Mouse (Mus musculus) liver, adult 10 weeks (tissue): ENCODE results near the gene Phf23. TPM values are rescaled to one million over a fixed set of nuclear protein-coding genes. Genes with fewer than 3 reads are reported as not detected.

Experiments used
- polyA plus RNA-seq: library from polyadenylated mRNA; stranded (reverse); fragments of 350-450 nt; fragmentation: Illumina TruSeq; extraction: RNeasy Lipid Tissue Mini Kit (QIAGEN cat#74804); gene quantifications from one replicate; pipeline ENCODE4 v1.2.3, GENCODE M21; 2014; ENCODE audit warnings: low read depth, low replicate concordance

The Phf23 gene
- 7.1 TPM for polyA plus RNA-seq

GRCm38 (mm10) chr11:69995391-69995960 is at the start of gene Phf23:
Gene Phf23, plus strand, starts transcription at chr11:69995777.

GRCm38 (mm10) chr11:69948066-69948762 is 47.4 kb upstream of the Phf23 start, which contains the start of gene Slc2a4:
Gene Slc2a4, minus strand, starts transcription at chr11:69948188.

GRCm38 (mm10) chr11:69964650-69965270 is 30.8 kb upstream of the Phf23 start, which contains the start of gene Cldn7:
Gene Cldn7, plus strand, starts transcription at chr11:69964779.

GRCm38 (mm10) chr11:69981141-69981762 is 14.3 kb upstream of the Phf23 start, which contains the start of gene Ctdnep1:
Gene Ctdnep1, plus strand, starts transcription at chr11:69981156.

GRCm38 (mm10) chr11:69982225-69982624 is 13.4 kb upstream of the Phf23 start, which contains the start of gene Elp5:
Gene Elp5, minus strand, starts transcription at chr11:69982517.

GRCm38 (mm10) chr11:69990850-69991691 is 4.5 kb upstream of the Phf23 start, which contains the start of gene Gabarap:
Gene Gabarap, plus strand, starts transcription at chr11:69991143.

GRCm38 (mm10) chr11:70000396-70000898 is 4.9 kb downstream of the Phf23 start, which contains the start of gene Dvl2:
Gene Dvl2, plus strand, starts transcription at chr11:70000595.

GRCm38 (mm10) chr11:70014880-70015558 is 19.4 kb downstream of the Phf23 start, which contains the start of gene Acadvl:
Gene Acadvl, minus strand, starts transcription at chr11:70015411.

GRCm38 (mm10) chr11:70016669-70017068 is 21.1 kb downstream of the Phf23 start, which contains the start of gene Dlg4:
Gene Dlg4, plus strand, starts transcription at chr11:70016942.

Other genes starting within 250 kb of the Phf23 start
- gene Polr2a, start 237.1 kb upstream of the Phf23 start, polyA plus RNA-seq, result 7.7 TPM
- gene Slc35g3, start 233.8 kb upstream of the Phf23 start, polyA plus RNA-seq, result not detected
- gene Zbtb4, start 229.9 kb upstream of the Phf23 start, polyA plus RNA-seq, result 4.1 TPM
- 0.58 TPM for gene Chrnb1, start 199.8 kb upstream of the Phf23 start, polyA plus RNA-seq
- 0.29 TPM for gene Fgf11, start 193.9 kb upstream of the Phf23 start, polyA plus RNA-seq
- gene Tmem102, start 190.2 kb upstream of the Phf23 start, polyA plus RNA-seq, result 3.6 TPM
- gene Gm39566, start 180.5 kb upstream of the Phf23 start, polyA plus RNA-seq, result not detected
- not detected for gene Spem2, start 177.3 kb upstream of the Phf23 start, polyA plus RNA-seq
- gene Spem1, start 173.6 kb upstream of the Phf23 start, polyA plus RNA-seq, result not detected
- 0.11 TPM for gene Nlgn2, start 158.0 kb upstream of the Phf23 start, polyA plus RNA-seq
- 58.8 TPM for gene Tmem256, start 157.3 kb upstream of the Phf23 start, polyA plus RNA-seq
- gene Plscr3, start 149.4 kb upstream of the Phf23 start, polyA plus RNA-seq, result 1.1 TPM
- not detected for gene Tnk1, start 137.0 kb upstream of the Phf23 start, polyA plus RNA-seq
- gene Tmem95, start 117.8 kb upstream of the Phf23 start, polyA plus RNA-seq, result not detected
- 0.42 TPM for gene Kctd11, start 114.4 kb upstream of the Phf23 start, polyA plus RNA-seq
- 0.40 TPM for gene Acap1, start 100.2 kb upstream of the Phf23 start, polyA plus RNA-seq
- gene 2810408A11Rik, start 94.8 kb upstream of the Phf23 start, polyA plus RNA-seq, result not detected
- gene Neurl4, start 94.7 kb upstream of the Phf23 start, polyA plus RNA-seq, result 3.0 TPM
- 9.6 TPM for gene Gps2, start 81.9 kb upstream of the Phf23 start, polyA plus RNA-seq
- gene Eif5a, start 73.8 kb upstream of the Phf23 start, polyA plus RNA-seq, result 155 TPM
- gene Ybx2, start 60.0 kb upstream of the Phf23 start, polyA plus RNA-seq, result not detected
- gene Slc2a4, start 47.6 kb upstream of the Phf23 start, polyA plus RNA-seq, result not detected
- 0.40 TPM for gene Cldn7, start 31.0 kb upstream of the Phf23 start, polyA plus RNA-seq
- gene Ctdnep1, start 14.6 kb upstream of the Phf23 start, polyA plus RNA-seq, result 25.5 TPM
- gene Elp5, start 13.3 kb upstream of the Phf23 start, polyA plus RNA-seq, result 9.7 TPM
- gene Gabarap, start 4.6 kb upstream of the Phf23 start, polyA plus RNA-seq, result 367 TPM
- 0.37 TPM for gene Dvl2, start 4.8 kb downstream of the Phf23 start, polyA plus RNA-seq
- 60.6 TPM for gene Acadvl, start 19.6 kb downstream of the Phf23 start, polyA plus RNA-seq
- gene Dlg4, start 21.2 kb downstream of the Phf23 start, polyA plus RNA-seq, result 0.13 TPM
- gene Asgr1, start 58.3 kb downstream of the Phf23 start, polyA plus RNA-seq, result 171 TPM
- 93.1 TPM for gene Asgr2, start 96.9 kb downstream of the Phf23 start, polyA plus RNA-seq
- 0.24 TPM for gene Mgl2, start 134.6 kb downstream of the Phf23 start, polyA plus RNA-seq
- 0.37 TPM for gene Clec10a, start 160.4 kb downstream of the Phf23 start, polyA plus RNA-seq
- 0.61 TPM for gene Slc16a11, start 217.0 kb downstream of the Phf23 start, polyA plus RNA-seq
- gene Slc16a13, start 225.3 kb downstream of the Phf23 start, polyA plus RNA-seq, result 0.53 TPM
- gene Bcl6b, start 234.0 kb downstream of the Phf23 start, polyA plus RNA-seq, result 1.5 TPM
- gene 0610010K14Rik, start 242.1 kb downstream of the Phf23 start, polyA plus RNA-seq, result 2.0 TPM
- gene Gm21988, start 244.1 kb downstream of the Phf23 start, polyA plus RNA-seq, result 1.0 TPM
- gene Rnasek, start 244.1 kb downstream of the Phf23 start, polyA plus RNA-seq, result 21.2 TPM